Mouse (Mus musculus) monocyte, adult 59 days (primary cell): ENCODE data around the gene Cnga3. TPM values are rescaled to one million over a fixed set of nuclear protein-coding genes. Genes with fewer than 3 reads are reported as not detected.

ENCODE experiments used
- total RNA-seq, 2 experiments: library from RNA; stranded (reverse); gene quantifications; one replicate each; pipeline ENCODE4 v1.2.4; 2023

The Cnga3 gene
- total RNA-seq = under 1 TPM in 1 of 2 experiments, not detected in 1; 0.15 TPM

DNA sequence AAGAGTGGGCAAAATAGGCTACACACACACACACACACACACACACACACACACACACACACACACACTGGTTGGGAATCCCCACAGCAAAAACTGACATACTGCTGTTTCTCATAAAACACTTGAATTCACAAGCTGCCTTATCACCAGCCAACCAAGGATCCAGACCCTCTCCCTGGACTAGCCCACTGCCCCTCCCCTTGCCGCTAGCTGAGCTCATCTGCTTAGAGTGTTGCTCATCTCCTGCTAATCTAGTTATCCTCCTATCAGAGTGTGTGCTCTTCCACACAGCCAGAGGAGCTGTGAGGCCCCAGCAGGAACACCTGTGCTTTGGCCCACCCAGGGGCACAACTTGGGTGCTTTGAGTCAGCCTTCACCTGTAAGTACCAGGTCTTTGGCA, at the start of gene Cnga3:
TSS of gene Cnga3 (plus strand) at position 291 of the 400 bp plus-strand sequence.

GRCm38 (mm10) chr1:37299540-37300491, 85.6 kb downstream of the Cnga3 start, which contains the start of gene Inpp4a:
Gene Inpp4a, plus strand, starts transcription at chr1:37299865.

Other genes starting within 250 kb of the Cnga3 start
- under 1 TPM; 0.43 to 0.52 TPM for gene Vwa3b, start 187.8 kb upstream of the Cnga3 start, total RNA-seq
- 100 to 1,000 TPM; 110 to 120 TPM for gene Inpp4a, start 85.4 kb downstream of the Cnga3 start, total RNA-seq
- 10 to 100 TPM; 43.4 to 45.0 TPM for gene Coa5, start 215.7 kb downstream of the Cnga3 start, total RNA-seq
- 10 to 100 TPM; 37.7 to 45.5 TPM for gene Unc50, start 215.7 kb downstream of the Cnga3 start, total RNA-seq